Mouse (Mus musculus): ENCODE measurements around the gene Por. TPM values are rescaled to one million over a fixed set of nuclear protein-coding genes. Genes with fewer than 3 reads are reported as not detected.

The Por gene
- polyA plus RNA-seq, 1 experiment, result 361 TPM

DNA sequence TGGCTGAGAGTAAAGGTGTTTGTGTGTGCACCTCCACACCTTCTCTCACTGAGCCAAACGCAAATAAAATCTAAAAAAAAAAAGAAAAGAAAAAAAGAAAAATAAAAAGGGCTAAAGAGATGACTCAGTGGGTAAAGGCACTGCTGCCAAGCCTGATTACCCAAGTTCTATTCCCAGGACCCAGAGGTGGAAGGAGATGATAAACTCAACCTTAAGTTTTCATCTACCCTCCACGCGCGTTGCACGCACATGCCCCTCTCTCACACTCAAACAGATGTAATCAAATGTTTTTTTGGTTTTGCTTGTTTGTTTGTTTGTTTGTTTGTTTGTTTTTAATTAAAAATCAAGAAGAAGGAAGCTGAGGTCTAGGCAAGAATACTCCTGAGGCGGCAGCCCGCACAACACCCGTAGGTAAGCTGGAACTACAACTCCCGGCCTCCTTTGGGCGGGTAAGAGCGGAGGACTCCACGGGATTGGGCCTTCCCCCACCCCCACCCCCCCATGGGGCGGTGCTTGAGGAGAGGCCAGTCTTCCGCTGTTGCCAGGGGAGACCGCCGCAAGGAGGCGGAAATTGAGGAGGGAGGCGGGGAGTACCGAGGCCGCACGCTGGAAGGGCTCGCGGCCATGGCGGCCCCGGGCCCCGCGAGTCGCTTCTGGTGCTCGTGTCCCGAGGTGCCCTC, 37.6 kb upstream of the Por start, which contains the start of gene Rhbdd2:
Gene Rhbdd2 (plus strand): TSS at position 502 of the 680 bp plus-strand sequence.
- H3K27me3 ChIP-seq (replicated peaks; ENCODE audit: control insufficient read depth, insufficient read depth, low read length), result no peaks in the 10 kb centered on the region
- 14% methylated on average over 26 of the region's 30 CpGs for WGBS

DNA sequence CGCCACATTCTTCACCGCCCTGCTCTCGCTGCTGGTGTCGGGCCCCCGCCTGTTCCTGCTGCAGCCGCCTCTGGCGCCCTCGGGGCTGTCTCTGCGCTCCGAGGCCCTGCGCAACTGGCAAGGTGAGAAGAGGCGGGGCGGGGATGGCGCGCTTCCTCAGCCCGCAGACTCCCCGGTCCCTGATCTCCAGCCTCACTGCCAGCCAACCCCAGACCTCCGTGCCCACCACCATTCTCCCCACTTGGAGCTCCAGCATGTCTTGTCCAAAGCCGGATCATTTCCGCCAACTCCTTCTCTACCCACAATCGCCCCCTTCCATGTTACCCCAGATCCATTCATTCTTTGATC, 37.1 kb upstream of the Por start:
- Histone ChIP-seq H3K27me3 (replicated peaks; ENCODE audit: control insufficient read depth, insufficient read depth, low read length) (no peaks in the 10 kb centered on the region), H3K27ac (ENCODE audit: insufficient read depth, low read depth, low read length) (peak overlapping the region; percentile 71)
- DNase-seq, result no peak

More for the DNA sequence above, 37.6 kb upstream of the Por start, which contains the start of gene Rhbdd2:
- peak; percentile 98 for DNase-seq
- Histone ChIP-seq H3K36me3 (ENCODE audit: control insufficient read depth, insufficient read depth, low read length) (0 out of 2 replicates have a peak, but pooled peaks cover 2% of the 10 kb centered on the region), H3K27ac (ENCODE audit: insufficient read depth, low read depth, low read length) (peak within 1 kb of the TSS; percentile 71), H3K4me1 (ENCODE audit: control insufficient read depth, insufficient read depth, low read length) (peaks cover 2% of the 10 kb centered on the region; the same call in 1 of the 2 replicates), H3K4me3 (ENCODE audit: insufficient read depth, low read depth, low read length) (peak within 1 kb of the TSS; percentile 86)
- peak; percentile 39; the same call in 1 of the 2 replicates for TF ChIP-seq CTCF (conservative IDR thresholded peaks at IDR 0.05; ENCODE audit: insufficient read depth, insufficient read length, low read depth, low read length)
- peak; percentile 21 for TF ChIP-seq POLR2A (IDR thresholded peaks at IDR 0.05; ENCODE audit: low read depth, low read length)

DNA sequence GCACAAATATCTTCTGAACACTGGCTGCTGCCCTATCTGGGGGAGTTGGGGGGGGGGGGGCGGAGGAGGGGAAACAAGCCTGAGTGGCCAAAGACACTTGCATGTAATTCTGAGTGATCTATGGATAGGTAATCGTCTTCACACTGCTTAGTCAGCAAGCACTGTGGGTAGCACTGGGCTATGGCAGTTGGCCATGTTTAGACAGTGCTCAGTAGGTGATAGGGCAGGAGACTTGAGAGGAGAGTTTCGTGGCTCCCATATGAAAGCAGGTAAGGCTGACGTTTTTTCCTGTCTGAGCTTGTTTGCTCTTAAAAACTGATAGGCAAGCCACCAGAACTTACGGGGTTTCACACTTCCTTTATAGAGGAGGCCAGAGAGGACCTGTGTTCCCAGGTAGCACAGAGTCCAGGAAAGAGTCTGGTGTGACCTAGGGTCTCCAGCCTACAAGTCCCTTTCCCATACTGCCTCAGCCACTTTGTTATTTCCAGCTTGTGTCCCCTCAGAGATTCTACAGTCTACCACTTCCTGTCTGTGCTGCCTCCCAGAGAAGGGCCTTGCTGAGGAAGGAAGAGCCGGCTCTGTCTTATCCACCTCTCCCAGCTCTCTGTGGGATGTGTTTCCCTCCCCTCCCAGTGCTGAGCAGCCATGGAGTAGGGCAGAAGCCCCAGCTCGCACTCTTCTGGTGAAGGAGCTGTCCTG, 29.9 kb upstream of the Por start:
- H3K4me3 ChIP-seq (ENCODE audit: insufficient read depth, low read depth, low read length), result no peak overlapping the region
- WGBS, result 57% methylated on average over 7 of the region's 7 CpGs
- peak; percentile 54 for DNase-seq
- TF ChIP-seq CTCF (conservative IDR thresholded peaks at IDR 0.05; ENCODE audit: insufficient read depth, insufficient read length, low read depth, low read length), result no peak
- no peak for TF ChIP-seq POLR2A (IDR thresholded peaks at IDR 0.05; ENCODE audit: low read depth, low read length)
- H3K27me3 ChIP-seq (replicated peaks; ENCODE audit: control insufficient read depth, insufficient read depth, low read length), result no peaks in the 10 kb centered on the region
- H3K4me1 ChIP-seq (ENCODE audit: control insufficient read depth, insufficient read depth, low read length), result peaks cover 10% of the 10 kb centered on the region
- 0 out of 2 replicates have a peak, but pooled peaks cover 2% of the 10 kb centered on the region for H3K36me3 ChIP-seq (ENCODE audit: control insufficient read depth, insufficient read depth, low read length)
- H3K27ac ChIP-seq (ENCODE audit: insufficient read depth, low read depth, low read length), result no peak overlapping the region

More for the DNA sequence above, 37.1 kb upstream of the Por start:
- H3K36me3 ChIP-seq (ENCODE audit: control insufficient read depth, insufficient read depth, low read length), result 0 out of 2 replicates have a peak, but pooled peaks cover 2% of the 10 kb centered on the region
- peaks cover 2% of the 10 kb centered on the region; the same call in 1 of the 2 replicates for H3K4me1 ChIP-seq (ENCODE audit: control insufficient read depth, insufficient read depth, low read length)
- WGBS, result under 1% methylated on average over 21 of the region's 21 CpGs
- peak overlapping the region; percentile 86 for H3K4me3 ChIP-seq (ENCODE audit: insufficient read depth, low read depth, low read length)
- no peak for TF ChIP-seq POLR2A (IDR thresholded peaks at IDR 0.05; ENCODE audit: low read depth, low read length)
- TF ChIP-seq CTCF (conservative IDR thresholded peaks at IDR 0.05; ENCODE audit: insufficient read depth, insufficient read length, low read depth, low read length), result no peak

- WGBS, result 61% methylated on average over 6 of the region's 6 CpGs
- Histone ChIP-seq H3K36me3 (ENCODE audit: control insufficient read depth, insufficient read depth, low read length) (no peaks in the 10 kb centered on the region), H3K27me3 (replicated peaks; ENCODE audit: control insufficient read depth, insufficient read depth, low read length) (no peaks in the 10 kb centered on the region), H3K4me3 (ENCODE audit: insufficient read depth, low read depth, low read length) (no peak overlapping the region), H3K4me1 (ENCODE audit: control insufficient read depth, insufficient read depth, low read length) (peaks cover 10% of the 10 kb centered on the region), H3K27ac (ENCODE audit: insufficient read depth, low read depth, low read length) (no peak overlapping the region)
- DNase-seq, result no peak
- TF ChIP-seq POLR2A (IDR thresholded peaks at IDR 0.05; ENCODE audit: low read depth, low read length), result no peak
- no peak for TF ChIP-seq CTCF (conservative IDR thresholded peaks at IDR 0.05; ENCODE audit: insufficient read depth, insufficient read length, low read depth, low read length)
Observed at GRCm38 (mm10) chr5:135640459-135640789, 29.4 kb upstream of the Por start.

DNA sequence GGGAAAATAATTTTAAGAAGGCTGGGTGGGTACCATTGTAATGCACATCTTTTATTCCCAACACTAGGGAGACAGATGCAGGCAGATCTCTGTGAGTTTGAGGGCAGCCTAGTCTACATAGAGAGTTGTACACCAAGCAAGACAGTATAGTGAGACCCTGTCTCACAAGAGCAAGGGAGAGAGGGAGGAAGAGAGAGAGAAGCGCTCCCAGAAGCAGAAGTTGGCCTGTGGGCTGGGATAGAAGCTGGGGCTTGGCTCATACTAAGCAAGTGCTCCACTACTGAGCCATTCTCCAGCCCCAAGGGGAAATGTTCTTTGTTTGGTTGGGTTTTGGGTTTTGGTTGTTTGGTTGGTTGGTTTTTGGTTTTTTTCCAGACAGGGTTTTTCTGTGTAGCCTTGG, 28.8 kb upstream of the Por start:
- peaks cover 15% of the 10 kb centered on the region for H3K4me1 ChIP-seq (ENCODE audit: control insufficient read depth, insufficient read depth, low read length)
- DNase-seq, result no peak
- no peak for TF ChIP-seq CTCF (conservative IDR thresholded peaks at IDR 0.05; ENCODE audit: insufficient read depth, insufficient read length, low read depth, low read length)
- TF ChIP-seq POLR2A (IDR thresholded peaks at IDR 0.05; ENCODE audit: low read depth, low read length), result no peak
- 100% methylated on average over 1 of the region's 1 CpGs for WGBS
- H3K27ac ChIP-seq (ENCODE audit: insufficient read depth, low read depth, low read length), result no peak overlapping the region
- no peak overlapping the region for H3K4me3 ChIP-seq (ENCODE audit: insufficient read depth, low read depth, low read length)
- no peaks in the 10 kb centered on the region for H3K27me3 ChIP-seq (replicated peaks; ENCODE audit: control insufficient read depth, insufficient read depth, low read length)
- H3K36me3 ChIP-seq (ENCODE audit: control insufficient read depth, insufficient read depth, low read length), result no peaks in the 10 kb centered on the region

DNA sequence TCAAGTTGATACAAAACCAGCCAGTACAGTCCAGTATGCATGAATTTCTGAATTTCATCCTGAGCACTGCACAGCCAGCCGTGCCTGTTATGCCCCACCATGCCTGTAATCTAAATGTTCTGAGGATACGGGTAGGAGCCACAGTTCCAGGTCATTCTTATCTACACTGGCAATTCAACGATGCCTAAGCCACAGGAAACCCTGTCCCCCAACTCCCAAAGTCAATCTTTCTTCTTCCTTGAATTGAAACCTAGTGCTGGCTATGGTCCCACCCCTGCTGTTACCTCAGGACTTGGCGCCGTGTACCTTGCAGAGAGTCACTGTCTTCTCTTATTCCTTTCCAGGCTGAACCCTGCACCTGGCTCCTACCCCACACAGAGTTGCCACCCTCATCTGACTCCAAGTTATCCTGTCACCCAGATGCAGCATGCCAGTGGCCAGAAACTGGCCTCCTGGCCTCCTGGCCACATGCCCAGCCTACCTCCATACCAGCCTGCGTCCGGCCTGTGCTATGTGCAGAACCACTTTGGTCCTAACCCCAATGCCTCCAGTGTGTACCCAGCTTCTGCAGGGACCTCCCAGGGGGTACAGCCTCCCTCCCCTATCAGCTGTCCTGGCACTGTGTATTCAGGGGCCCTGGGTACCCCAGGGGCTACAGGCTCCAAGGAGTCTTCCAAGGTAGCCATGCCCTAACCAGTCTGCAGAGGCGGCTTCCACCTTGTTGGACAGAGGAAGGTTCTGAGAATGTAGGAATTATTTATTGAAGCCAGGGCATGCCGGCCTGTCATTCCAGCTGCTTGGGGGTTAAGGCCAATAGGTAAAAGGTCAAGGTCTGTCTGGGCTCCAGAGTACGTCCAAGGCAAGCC, 26.9 kb upstream of the Por start:
- no peaks in the 10 kb centered on the region for H3K27me3 ChIP-seq (replicated peaks; ENCODE audit: control insufficient read depth, insufficient read depth, low read length)
- TF ChIP-seq POLR2A (IDR thresholded peaks at IDR 0.05; ENCODE audit: low read depth, low read length), result no peak
- no peak for TF ChIP-seq CTCF (conservative IDR thresholded peaks at IDR 0.05; ENCODE audit: insufficient read depth, insufficient read length, low read depth, low read length)
- 54% methylated on average over 10 of the region's 10 CpGs for WGBS
- DNase-seq, result peak; percentile 95
- H3K27ac ChIP-seq (ENCODE audit: insufficient read depth, low read depth, low read length), result peak overlapping the region; percentile 94
- H3K4me3 ChIP-seq (ENCODE audit: insufficient read depth, low read depth, low read length), result no peak overlapping the region
- peaks cover 20% of the 10 kb centered on the region for H3K4me1 ChIP-seq (ENCODE audit: control insufficient read depth, insufficient read depth, low read length)
- no peaks in the 10 kb centered on the region for H3K36me3 ChIP-seq (ENCODE audit: control insufficient read depth, insufficient read depth, low read length)

Data from kidney, adult 2 months (tissue).